Mouse (Mus musculus) myocyte (in vitro differentiated cells): ENCODE results near the gene Kcnd2.

Source experiments
- E2F4 ChIP-seq: IDR thresholded peaks from one replicate; pipeline ENCODE4 v1.6.1; 2011; ENCODE audit warnings: mild to moderate bottlenecking, control low read depth, moderate library complexity; ENCODE audit not compliant: insufficient read depth
- MAX ChIP-seq: IDR thresholded peaks from one replicate; pipeline ENCODE4 v1.6.1; 2011; ENCODE audit warnings: low read depth, mild to moderate bottlenecking, control low read depth
- POLR2A ChIP-seq: IDR thresholded peaks from one replicate; pipeline ENCODE4 v1.6.1; 2011; ENCODE audit warnings: low read depth, mild to moderate bottlenecking, control low read depth, moderate library complexity; ENCODE audit not compliant: insufficient read length
- POLR2AphosphoS2 ChIP-seq: IDR thresholded peaks from one replicate; pipeline ENCODE4 v1.6.1; 2011; ENCODE audit warnings: low read depth, control low read depth; ENCODE audit not compliant: insufficient read length
- SRF ChIP-seq: IDR thresholded peaks from one replicate; pipeline ENCODE4 v1.6.1; 2011; ENCODE audit warnings: low read depth; ENCODE audit not compliant: control insufficient read depth, insufficient read length

DNA sequence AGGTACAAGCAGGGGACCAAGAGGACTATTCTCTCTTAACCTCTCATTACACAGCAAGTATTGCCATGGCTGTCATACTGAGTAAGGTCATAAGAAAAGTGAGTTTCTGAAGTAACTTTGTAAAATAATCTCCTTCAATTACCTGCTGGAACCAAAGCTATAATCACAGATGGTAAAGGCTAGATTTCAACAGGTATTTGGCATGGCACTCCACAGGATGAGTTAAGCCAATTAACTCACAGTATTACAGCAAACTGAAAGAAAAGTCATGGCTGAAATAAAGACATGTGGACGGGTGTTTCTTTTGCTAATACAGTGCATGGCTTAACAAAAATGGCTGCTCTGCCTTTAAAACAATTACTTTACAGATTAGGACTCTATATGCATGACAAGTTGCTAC is 503.8 kb downstream of the Kcnd2 start:
- TF ChIP-seq SRF = no peak
- no peak for TF ChIP-seq POLR2A
- TF ChIP-seq POLR2AphosphoS2 = no peak
- no peak for TF ChIP-seq E2F4
- no peak for TF ChIP-seq MAX
